Mouse (Mus musculus): Measurements from ENCODE around the gene Eapp.
"Not testable (repeated sequence)": the region's sequence is repeated elsewhere in the genome, so short reads cannot be mapped to it uniquely, and the experiment has no call there.

Eapp gene

GRCm38 (mm10) chr12:54695511-54696241, at the start of gene Eapp:
Eapp (minus strand) TSS chr12:54695897.
- peak; percentile 96 for DNase-seq

- DNase-seq = peak; percentile 49
Measured at GRCm38 (mm10) chr12:54738661-54739243, 43.1 kb upstream of the Eapp start.

GRCm38 (mm10) chr12:54737891-54738660, 42.4 kb upstream of the Eapp start:
- DNase-seq = not testable (repeated sequence)

- peak; percentile 41 for DNase-seq
Measured at GRCm38 (mm10) chr12:54734307-54735131, 38.8 kb upstream of the Eapp start.

- DNase-seq = not testable (repeated sequence)
Measured at GRCm38 (mm10) chr12:54729140-54730059, 33.7 kb upstream of the Eapp start.

- not testable (repeated sequence) for DNase-seq
Measured at GRCm38 (mm10) chr12:54718871-54719786, 23.4 kb upstream of the Eapp start.

GRCm38 (mm10) chr12:54717516-54717915, 21.8 kb upstream of the Eapp start:
- not testable (repeated sequence) for DNase-seq

GRCm38 (mm10) chr12:54713822-54714626, 18.3 kb upstream of the Eapp start:
- DNase-seq = peak; percentile 68

- DNase-seq = peak; percentile 28
Measured at GRCm38 (mm10) chr12:54710494-54710879, 14.8 kb upstream of the Eapp start.

- peak; percentile 18 for DNase-seq
Measured at GRCm38 (mm10) chr12:54709691-54710493, 14.2 kb upstream of the Eapp start.

GRCm38 (mm10) chr12:54699394-54699793, 3.7 kb upstream of the Eapp start:
- DNase-seq = no peak

GRCm38 (mm10) chr12:54697791-54698250, 2.1 kb upstream of the Eapp start:
- no peak for DNase-seq

- DNase-seq = peak; percentile 22
Measured at GRCm38 (mm10) chr12:54697003-54697597, 1.4 kb upstream of the Eapp start.

- peak; percentile 94 for DNase-seq
Measured at GRCm38 (mm10) chr12:54696242-54697002, 725 bp upstream of the Eapp start.

- DNase-seq = no peak
Measured at GRCm38 (mm10) chr12:54694847-54695510, 718 bp downstream of the Eapp start.

GRCm38 (mm10) chr12:54689082-54689481, 6.6 kb downstream of the Eapp start:
- no peak for DNase-seq

GRCm38 (mm10) chr12:54683182-54683581, 12.5 kb downstream of the Eapp start:
- no peak for DNase-seq

All from kidney, adult 18-20 months (tissue).